Comparison of ENCODE assay signal across 9 mouse cellular contexts in genomic region chr9:109009636-109010315, GRCm38 (mm10). TPM values are rescaled to one million over a fixed set of nuclear protein-coding genes. Genes with fewer than 3 reads are reported as not detected.
DNase-seq lines count a peak whose midpoint lies in the region; ATAC-seq lines count a peak whose summit lies in the region.
"Had no signal": no experiment of that assay in that cellular context is flagged by ENCODE, and none has a peak within 500 bp of the region (broad histone marks: within the 10 kb centered on the region; RNA-seq: fewer than 3 reads in every experiment).

No protein-coding gene starts in this region.

- peak; percentile 23 for DNase-seq in adrenal gland, postnatal 25 days
- no peak for DNase-seq in adrenal gland, adult (ENCODE audit: inconsistent age in 2 of 2, low spot score in 1 of 2)
- peak; percentile 55 for DNase-seq in testis, postnatal 10 days (ENCODE audit: low spot score)
- no peak for DNase-seq in testis, postnatal 14 days (ENCODE audit: low spot score)
- DNase-seq in heart, postnatal 4 days: peak; percentile 60
- DNase-seq in cerebellum, adult 8-10 months: no peak
- no peak for DNase-seq in B cell, adult 2 months

- peak; percentile 95 for ATAC-seq in megakaryocyte-erythroid progenitor cell, adult 5-6 weeks (replicated peaks; ENCODE audit: low FRiP score, low TSS enrichment, poor library complexity, severe bottlenecking)

RNA-seq across cellular contexts. Expression of gene Pfkfb4, which starts 18.2 kb away (rescaled TPM):
- 4.5 and 6.5 TPM in 2 replicates for total RNA-seq in adrenal gland, postnatal 25 days (2021)
- 1 to 10 TPM; 3.4 TPM for total RNA-seq in heart, postnatal 4 days (2021)
- 6.2 and 22.7 TPM in 2 replicates for total RNA-seq in megakaryocyte-erythroid progenitor cell, adult 5-6 weeks (2014; fragmentation: Nextera tagmentation)
- 4.8 and 11.5 TPM in 2 replicates for total RNA-seq in megakaryocyte-erythroid progenitor cell, adult 5-6 weeks (2017)

RNA-seq across cellular contexts. Expression of gene Ucn2, which starts 24.0 kb away (rescaled TPM):
- 0.82 TPM in 1 of 2 replicates, not detected in the other for total RNA-seq in adrenal gland, postnatal 25 days (2021)
- total RNA-seq in heart, postnatal 4 days (2021): not detected
- total RNA-seq in megakaryocyte-erythroid progenitor cell, adult 5-6 weeks (2014; fragmentation: Nextera tagmentation): 1.2 TPM in 1 of 2 replicates, not detected in the other
- not detected in 2 replicates for total RNA-seq in megakaryocyte-erythroid progenitor cell, adult 5-6 weeks (2017)
- total RNA-seq: liver, adult 2 months had no signal

RNA-seq across cellular contexts. Expression of gene Shisa5, which starts 28.6 kb away (rescaled TPM):
- total RNA-seq in adrenal gland, postnatal 25 days (2021): 119 TPM in 2 replicates
- total RNA-seq in heart, postnatal 4 days (2021): 10 to 100 TPM; 48.2 to 50.4 TPM
- total RNA-seq in megakaryocyte-erythroid progenitor cell, adult 5-6 weeks (2014; fragmentation: Nextera tagmentation): 52.0 and 52.8 TPM in 2 replicates
- total RNA-seq in megakaryocyte-erythroid progenitor cell, adult 5-6 weeks (2017): 37.6 and 74.5 TPM in 2 replicates

RNA-seq across cellular contexts. Expression of gene Trex1, which starts 49.8 kb away (rescaled TPM):
- total RNA-seq in adrenal gland, postnatal 25 days (2021): 18.8 and 23.3 TPM in 2 replicates
- total RNA-seq in heart, postnatal 4 days (2021): 1 to 10 TPM; 9.1 to 9.3 TPM
- 17.1 and 29.7 TPM in 2 replicates for total RNA-seq in megakaryocyte-erythroid progenitor cell, adult 5-6 weeks (2014; fragmentation: Nextera tagmentation)
- total RNA-seq in megakaryocyte-erythroid progenitor cell, adult 5-6 weeks (2017): 4.7 and 5.1 TPM in 2 replicates

RNA-seq across cellular contexts. Expression of gene Col7a1, which starts 56.4 kb away (rescaled TPM):
- 3.5 and 6.3 TPM in 2 replicates for total RNA-seq in adrenal gland, postnatal 25 days (2021)
- total RNA-seq in heart, postnatal 4 days (2021): 1 to 10 TPM in 1 of 2 experiments, under 1 TPM in 1; 0.81 to 1.3 TPM
- 0.45 TPM in 1 of 2 replicates, not detected in the other for total RNA-seq in megakaryocyte-erythroid progenitor cell, adult 5-6 weeks (2014; fragmentation: Nextera tagmentation)
- 0.42 TPM in 1 of 2 replicates, not detected in the other for total RNA-seq in megakaryocyte-erythroid progenitor cell, adult 5-6 weeks (2017)

Comparison
In these comparisons a context has a peak if more than half of its experiments do, and no peak if none do; other contexts are left out.
1. DNase-seq: peak in adrenal gland, postnatal 25 days (single experiment), testis, postnatal 10 days (single experiment) and heart, postnatal 4 days (single experiment); none in adrenal gland, adult (0 of 2), testis, postnatal 14 days (single experiment), cerebellum, adult 8-10 months (single experiment) and B cell, adult 2 months (0 of 2).